Mouse (Mus musculus) spleen, embryonic (tissue): ENCODE data around the gene Ptov1.

ENCODE experiments used
- CTCF ChIA-PET: fragments of 350-600 bp; sonication (Branson Sonifier 250); formaldehyde crosslinking; loops from one replicate; lab custom pipeline; 2022; lab: Charles Lee

Gene Ptov1

DNA sequence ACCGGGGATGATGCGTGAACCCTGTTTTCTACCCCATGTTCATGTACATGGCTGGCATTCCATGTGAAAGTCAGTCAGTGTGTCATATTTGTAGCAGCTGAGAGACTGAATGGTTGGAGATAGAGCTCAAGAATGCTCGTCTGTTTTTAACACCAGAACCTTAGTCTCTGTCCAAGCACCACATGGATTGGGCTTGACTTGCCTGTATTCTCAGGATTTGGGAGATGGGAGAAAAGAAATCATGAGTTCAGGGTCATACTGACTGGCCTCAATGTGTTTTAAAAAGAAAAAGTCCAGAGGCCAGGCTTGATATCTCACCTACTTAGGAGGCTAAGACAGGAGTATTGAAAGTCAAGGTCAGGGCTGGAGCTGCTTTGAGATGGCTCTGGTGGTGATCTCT is 52.1 kb downstream of the Ptov1 start:
- CTCF ChIA-PET, result no interaction called here

DNA sequence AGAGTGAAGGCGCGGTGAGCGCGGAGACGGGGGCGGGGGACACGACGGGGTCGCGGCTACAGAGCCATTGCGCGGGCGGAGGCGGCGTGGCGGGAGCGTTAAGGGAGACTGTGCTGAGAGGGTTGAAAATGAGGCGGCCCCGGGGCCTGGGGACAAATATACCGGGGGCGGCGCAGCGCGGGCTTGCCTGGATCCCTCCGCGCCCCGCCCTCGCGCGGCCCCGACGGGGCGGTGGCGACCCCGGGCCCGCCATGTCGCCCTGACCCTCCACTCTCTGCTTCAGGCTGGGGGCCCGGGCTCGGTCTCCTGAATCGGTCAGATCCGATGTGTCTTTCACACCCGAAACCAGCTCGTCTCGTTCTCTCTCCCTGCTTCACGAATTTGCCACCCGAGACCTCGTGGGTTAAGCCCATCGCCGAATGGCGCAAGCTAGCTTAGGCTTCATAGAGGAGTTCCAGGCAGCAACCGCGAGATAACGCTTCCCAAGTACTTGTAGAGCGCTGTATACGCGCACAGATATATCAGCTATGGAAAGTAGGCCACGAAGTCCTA is 53.0 kb downstream of the Ptov1 start, which contains the start of gene Atf5:
Gene Atf5 (minus strand): TSS at position 189 of the 552 bp plus-strand sequence.
- CTCF ChIA-PET, result no interaction called here

DNA sequence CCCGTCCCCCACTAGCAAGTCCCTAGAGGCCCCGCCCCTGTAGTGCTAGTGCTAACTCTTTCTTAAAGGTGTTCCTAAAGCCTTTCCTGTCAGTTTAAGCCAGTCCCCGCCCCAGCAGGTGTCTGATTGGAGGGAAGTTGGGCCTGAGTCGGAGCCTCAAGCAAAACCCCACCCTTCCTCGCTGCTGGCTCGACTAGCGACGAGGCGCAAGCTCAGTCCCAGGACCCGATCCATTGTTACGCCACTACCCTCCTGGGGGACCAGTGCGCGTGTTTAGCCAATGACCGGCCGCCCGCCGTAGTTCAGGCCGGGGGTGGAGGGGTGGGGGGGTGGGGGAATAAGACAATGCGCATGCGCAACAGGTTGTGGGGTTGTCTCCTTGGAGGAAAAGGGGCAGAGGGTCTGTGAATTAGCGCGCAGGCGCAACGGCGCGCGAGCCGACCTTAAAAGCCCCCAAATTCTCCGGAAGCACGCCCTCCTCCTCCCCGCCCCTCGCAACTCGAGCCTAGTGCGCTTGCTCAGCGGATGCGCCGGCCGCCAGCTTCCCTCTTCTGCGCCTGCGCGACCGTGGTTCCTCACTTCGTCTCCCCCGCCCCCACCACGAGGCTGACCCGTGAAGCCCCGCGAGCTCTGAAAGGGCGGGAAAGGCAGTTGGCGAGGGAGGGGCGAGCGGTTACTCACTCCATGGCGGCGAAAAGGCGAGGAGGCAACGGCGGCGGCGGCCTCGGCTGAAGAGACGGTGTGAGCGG is 53.7 kb downstream of the Ptov1 start, which contains the start of the genes Nup62 and Il4i1:
Gene Nup62 (plus strand): TSS at position 368 of the 749 bp plus-strand sequence.
Gene Il4i1 (plus strand): TSS at position 667 of the 749 bp plus-strand sequence.
- CTCF ChIA-PET, result interaction anchor here (0.6 kb wide), 2 partner anchors 74 to 513 kb away, joined by 6 to 8 read pairs; no protein-coding TSS in a partner anchor

DNA sequence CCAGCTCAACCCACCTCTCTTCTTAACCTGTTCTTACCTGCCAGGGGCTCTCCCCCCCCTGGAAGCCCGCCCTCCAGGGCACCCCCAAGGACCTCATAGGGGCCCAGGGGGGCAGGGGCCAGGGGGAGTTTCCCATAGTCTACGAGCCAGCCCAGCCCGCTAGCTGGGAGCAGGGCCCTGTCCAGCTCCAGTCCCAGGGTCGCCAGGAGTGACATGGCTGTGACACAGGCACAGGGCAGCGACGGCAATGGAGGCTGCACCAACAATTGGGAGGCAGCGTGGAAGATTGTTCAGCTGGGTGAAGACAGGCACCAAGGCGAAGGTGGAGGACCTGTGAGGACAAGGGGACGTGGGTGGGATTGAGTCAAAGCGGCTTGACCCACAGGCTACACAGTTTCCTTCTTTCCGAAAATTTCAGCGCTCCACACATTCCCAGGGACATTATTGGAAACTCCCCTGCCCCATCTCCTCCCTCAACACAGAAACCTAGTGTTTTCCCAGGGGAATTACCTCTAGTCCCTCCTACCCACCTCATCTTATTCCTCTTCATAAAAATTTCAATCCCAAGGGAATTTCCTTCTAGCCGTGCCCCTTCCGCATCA is 54.5 kb downstream of the Ptov1 start:
- CTCF ChIA-PET, result interaction anchor here (0.6 kb wide), 2 partner anchors 73 to 512 kb away, joined by 6 to 8 read pairs; no protein-coding TSS in a partner anchor

DNA sequence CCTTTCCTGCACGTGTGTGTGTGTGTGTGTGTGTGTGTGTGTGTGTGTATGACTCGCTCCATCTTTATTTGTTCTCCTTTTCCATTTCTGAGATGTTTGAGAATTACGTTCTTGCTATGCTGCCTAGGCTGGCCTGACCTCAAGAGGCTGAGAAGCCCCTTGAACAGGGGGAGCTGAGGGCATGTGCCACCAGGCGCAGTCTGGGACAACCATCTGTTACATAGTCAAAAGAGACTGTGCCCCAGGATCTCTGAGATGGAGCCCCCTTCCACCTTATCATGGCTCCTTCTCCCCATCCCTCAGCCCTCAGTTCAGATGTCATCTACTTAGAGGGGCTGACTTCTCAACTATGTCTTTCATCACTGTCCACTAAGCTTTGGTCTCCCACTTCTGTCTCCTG is 55.2 kb downstream of the Ptov1 start:
- CTCF ChIA-PET, result no interaction called here

DNA sequence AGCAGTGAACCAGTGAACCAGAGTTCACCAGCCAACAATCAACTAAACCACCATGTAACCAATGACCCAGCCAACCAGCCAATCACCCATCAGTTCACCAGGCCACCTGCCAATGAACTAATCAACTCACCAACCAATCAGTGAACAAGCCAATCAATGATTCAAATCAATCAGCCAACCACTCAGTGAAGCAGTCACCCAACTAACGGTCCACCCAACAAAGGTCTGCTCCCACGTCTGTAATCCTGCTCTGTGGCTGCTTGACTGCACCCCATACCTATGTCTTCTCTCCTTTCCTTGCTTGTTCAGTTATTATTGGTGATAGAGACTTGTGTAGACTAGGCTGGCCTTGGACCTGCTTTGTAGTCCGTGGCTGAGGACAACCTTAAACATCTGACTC is 55.6 kb downstream of the Ptov1 start:
- CTCF ChIA-PET, result no interaction called here
